Mouse (Mus musculus) lung, postnatal 0 days (tissue): ENCODE results near the gene Iqgap1. TPM values are rescaled to one million over a fixed set of nuclear protein-coding genes. Genes with fewer than 3 reads are reported as not detected.

ENCODE experiments used
- ATAC-seq: fragments of 200-750 bp; cut with Nextera tagmentation; 2 replicates; pipeline ENCODE4 v1.8.0; 2017; ENCODE audit warnings: moderate library complexity
- DNase-seq: peaks from one replicate; pipeline ENCODE4 v3.0.0-alpha.2; 2016; ENCODE audit warnings: low spot score
- H3K27ac ChIP-seq: fragments of 300-500 bp; sonication (generic); 2 replicates; pipeline ENCODE4 v1.5.1; 2014; ENCODE audit warnings: antibody characterized with exemption, mild to moderate bottlenecking, low read length, mixed read lengths
- H3K27me3 ChIP-seq: fragments of 300-500 bp; sonication (generic); replicated peaks from 2 replicates; pipeline ENCODE4 v1.6.1; 2014; ENCODE audit warnings: low read length, mixed read lengths; ENCODE audit not compliant: insufficient read depth
- H3K36me3 ChIP-seq: fragments of 300-500 bp; sonication (generic); 2 replicates; pipeline ENCODE4 v1.6.1; 2014; ENCODE audit warnings: low read length, mixed read lengths; ENCODE audit not compliant: insufficient read depth
- H3K4me1 ChIP-seq: fragments of 300-500 bp; sonication (generic); 2 replicates; pipeline ENCODE4 v1.6.1; 2014; ENCODE audit warnings: antibody characterized with exemption, low read depth, low read length, mixed read lengths; ENCODE audit not compliant: insufficient read depth
- H3K4me2 ChIP-seq: fragments of 300-500 bp; sonication (generic); replicated peaks from 2 replicates; pipeline ENCODE4 v1.6.1; 2014; ENCODE audit warnings: low read depth, mild to moderate bottlenecking, low read length, moderate library complexity, mixed read lengths
- H3K4me3 ChIP-seq: fragments of 300-500 bp; sonication (generic); 2 replicates; pipeline ENCODE4 v1.5.1; 2014; ENCODE audit warnings: low read depth, low read length
- H3K9ac ChIP-seq: fragments of 300-500 bp; sonication (generic); replicated peaks from 2 replicates; pipeline ENCODE4 v1.6.1; 2014; ENCODE audit warnings: low read depth, mild to moderate bottlenecking
- H3K9me3 ChIP-seq: fragments of 300-500 bp; sonication (generic); 2 replicates; pipeline ENCODE4 v1.6.1; 2016; ENCODE audit warnings: low read length, mixed read lengths
- CTCF ChIP-seq: IDR thresholded peaks from 2 replicates; pipeline ENCODE4 v1.5.1; 2016; ENCODE audit warnings: antibody characterized with exemption, mild to moderate bottlenecking
- EP300 ChIP-seq: IDR thresholded peaks from 2 replicates; pipeline ENCODE4 v1.6.1; 2016; ENCODE audit warnings: antibody characterized with exemption, mild to moderate bottlenecking, control low read depth
- WGBS: fragments of 180-500 bp; shearing (Covaris S2); extraction: QIAGEN DNeasy Blood & Tissue Kit; methylation state at CpG from one replicate; pipeline ENCODE4 v1.1.7; 2014; 5-methylcytosine and 5-hydroxymethylcytosine counted together
- polyA plus RNA-seq: library from polyadenylated mRNA; unstranded; fragments of >200 nt; fragmentation: Nextera tagmentation; extraction: Ambion mirVana; gene quantifications from 2 replicates; pipeline ENCODE4 v1.2.1, GENCODE M21; 2015

Iqgap1 gene
- polyA plus RNA-seq, result 153 and 183 TPM in 2 replicates

- 43% methylated on average over 11 of the region's 11 CpGs for WGBS
- H3K9ac ChIP-seq, result no peak within 1 kb of the TSS
- TF ChIP-seq CTCF, result no peak
- TF ChIP-seq EP300, result no peak
- peak; percentile 58 for DNase-seq
- H3K27ac ChIP-seq, result 0 out of 2 replicates have a peak within 1 kb of the TSS, but pooled peaks have one; percentile 9
- H3K27me3 ChIP-seq, result no peaks in the 10 kb centered on the region
- no peaks in the 10 kb centered on the region; the same call in 1 of the 2 replicates for H3K4me1 ChIP-seq
- H3K4me3 ChIP-seq, result no peak within 1 kb of the TSS
- no peaks in the 10 kb centered on the region for H3K36me3 ChIP-seq
- no peaks in the 10 kb centered on the region for H3K9me3 ChIP-seq
- 0 out of 2 replicates have a peak within 1 kb of the TSS, but pooled peaks have one; percentile 15 for H3K4me2 ChIP-seq
- ATAC-seq, result peak; percentile 56
Measured at GRCm38 (mm10) chr7:80825843-80826403, at the start of gene Iqgap1. Iqgap1 (minus strand) TSS chr7:80825974.

DNA sequence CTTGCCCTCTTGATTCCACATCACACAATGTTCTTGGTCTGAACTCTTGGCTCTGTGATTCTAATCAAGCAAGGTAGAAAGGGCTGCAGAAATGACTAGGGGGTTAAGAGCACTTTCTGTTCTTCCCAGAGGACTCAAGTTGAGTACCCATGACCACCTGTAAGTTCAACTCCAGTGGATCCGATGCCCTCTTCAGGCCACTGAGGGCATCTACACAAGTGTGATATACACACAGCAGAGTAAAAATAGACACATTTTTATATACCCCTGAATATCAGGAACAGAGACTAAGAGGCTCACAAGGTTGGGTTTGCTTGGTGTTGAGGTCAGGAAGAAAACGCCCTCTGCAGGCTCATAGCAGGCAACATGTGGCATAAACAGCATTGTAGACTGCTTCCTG lies 47.9 kb upstream of the Iqgap1 start:
- peaks cover 10% of the 10 kb centered on the region; the same call in 1 of the 2 replicates for H3K36me3 ChIP-seq
- no peaks in the 10 kb centered on the region for H3K4me1 ChIP-seq
- DNase-seq, result no peak
- no peaks in the 10 kb centered on the region for H3K27me3 ChIP-seq
- TF ChIP-seq CTCF (peak; percentile 33; the same call in 1 of the 2 replicates), EP300 (no peak)
- ATAC-seq, result no peak
- no peak overlapping the region for H3K9ac ChIP-seq
- no peaks in the 10 kb centered on the region for H3K9me3 ChIP-seq
- H3K4me3 ChIP-seq, result no peak overlapping the region
- no peak overlapping the region for H3K27ac ChIP-seq
- 94% methylated on average over 2 of the region's 2 CpGs for WGBS
- H3K4me2 ChIP-seq, result no peak overlapping the region

DNA sequence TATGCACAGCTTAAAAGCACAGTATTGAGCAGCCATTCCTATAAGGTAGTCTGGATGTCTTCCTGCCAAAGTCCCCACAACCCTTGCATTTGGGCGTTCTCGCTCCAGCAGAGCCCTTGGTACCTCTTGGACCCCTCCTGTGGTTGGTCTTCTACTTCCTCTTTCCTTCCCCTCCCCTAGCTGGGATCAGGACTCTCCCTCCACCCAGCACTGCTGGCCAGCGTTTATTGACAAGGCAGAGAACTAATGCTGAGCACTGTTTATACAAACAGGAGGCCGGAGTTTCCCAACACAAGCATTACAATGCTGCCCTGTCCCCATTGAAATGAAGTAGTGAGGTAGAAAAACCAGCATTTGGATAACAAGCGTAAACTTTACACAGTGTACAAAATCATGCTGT lies 47.3 kb upstream of the Iqgap1 start:
- H3K4me1 ChIP-seq, result no peaks in the 10 kb centered on the region
- H3K9ac ChIP-seq, result no peak overlapping the region
- no peaks in the 10 kb centered on the region for H3K9me3 ChIP-seq
- no peak overlapping the region for H3K27ac ChIP-seq
- DNase-seq (no peak), ATAC-seq (no peak)
- TF ChIP-seq CTCF (no peak), EP300 (no peak)
- peaks cover 10% of the 10 kb centered on the region; the same call in 1 of the 2 replicates for H3K36me3 ChIP-seq
- H3K4me3 ChIP-seq, result no peak overlapping the region
- no peak overlapping the region for H3K4me2 ChIP-seq
- WGBS, result 71% methylated on average over 5 of the region's 5 CpGs
- H3K27me3 ChIP-seq, result no peaks in the 10 kb centered on the region

GRCm38 (mm10) chr7:80868686-80869085 lies 42.9 kb upstream of the Iqgap1 start:
- ATAC-seq (no peak), DNase-seq (no peak)
- H3K9me3 ChIP-seq, result no peaks in the 10 kb centered on the region
- no peak overlapping the region for H3K4me2 ChIP-seq
- H3K4me1 ChIP-seq, result peaks cover 17% of the 10 kb centered on the region
- WGBS, result 74% methylated on average over 2 of the region's 2 CpGs
- H3K4me3 ChIP-seq, result no peak overlapping the region
- H3K27me3 ChIP-seq, result no peaks in the 10 kb centered on the region
- H3K36me3 ChIP-seq, result no peaks in the 10 kb centered on the region
- TF ChIP-seq EP300, result no peak
- TF ChIP-seq CTCF, result no peak
- no peak overlapping the region for H3K27ac ChIP-seq
- no peak overlapping the region for H3K9ac ChIP-seq

- peak overlapping the region; percentile 38 for H3K27ac ChIP-seq
- WGBS, result 52% methylated on average over 7 of the region's 7 CpGs
- no peaks in the 10 kb centered on the region for H3K27me3 ChIP-seq
- ATAC-seq (peak; percentile 72), DNase-seq (peak; percentile 80)
- H3K4me2 ChIP-seq, result no peak overlapping the region
- H3K36me3 ChIP-seq, result no peaks in the 10 kb centered on the region
- peaks cover 19% of the 10 kb centered on the region for H3K4me1 ChIP-seq
- no peak overlapping the region for H3K4me3 ChIP-seq
- no peaks in the 10 kb centered on the region for H3K9me3 ChIP-seq
- no peak for TF ChIP-seq CTCF
- no peak for TF ChIP-seq EP300
- H3K9ac ChIP-seq, result no peak overlapping the region
Measured at GRCm38 (mm10) chr7:80866514-80867147, 40.9 kb upstream of the Iqgap1 start.

DNA sequence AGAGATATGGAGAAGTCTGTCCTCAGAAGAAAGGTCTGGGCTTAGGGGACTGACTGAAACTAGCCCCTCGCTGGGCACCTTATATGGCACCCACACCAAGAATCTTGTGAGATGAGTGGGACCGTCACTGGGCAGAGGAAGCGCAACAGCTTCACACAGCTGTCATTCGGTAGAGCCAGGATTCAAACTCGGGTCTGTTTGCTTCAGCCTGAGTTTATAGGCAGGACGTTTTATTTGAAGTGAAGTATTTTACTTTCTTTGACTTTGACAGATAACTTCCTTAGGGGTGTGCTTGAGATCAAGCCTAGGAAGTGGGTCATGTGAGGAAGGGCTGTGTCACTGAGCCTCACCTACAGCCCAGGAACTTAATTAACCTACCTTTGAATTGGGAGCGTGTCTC lies 39.7 kb upstream of the Iqgap1 start:
- Histone ChIP-seq H3K36me3 (no peaks in the 10 kb centered on the region), H3K4me2 (no peak overlapping the region; the same call in 1 of the 2 replicates), H3K27ac (peak overlapping the region; percentile 51; the same call in 1 of the 2 replicates), H3K4me1 (peaks cover 19% of the 10 kb centered on the region), H3K27me3 (no peaks in the 10 kb centered on the region), H3K9me3 (no peaks in the 10 kb centered on the region), H3K9ac (no peak overlapping the region), H3K4me3 (no peak overlapping the region)
- TF ChIP-seq CTCF (no peak), EP300 (no peak)
- no peak for DNase-seq
- no peak for ATAC-seq
- 68% methylated on average over 7 of the region's 7 CpGs for WGBS
